Mouse (Mus musculus) bone marrow macrophage, adult 2 months (primary cell): ENCODE results near the gene Rabep1. TPM values are rescaled to one million over a fixed set of nuclear protein-coding genes. Genes with fewer than 3 reads are reported as not detected.

Experiments
- H3K27ac ChIP-seq: 2 replicates; pipeline ENCODE4 v1.5.1; 2012; ENCODE audit warnings: low read depth, low read length; ENCODE audit not compliant: insufficient read depth
- H3K4me1 ChIP-seq: 2 replicates; pipeline ENCODE4 v1.6.1; 2012; ENCODE audit warnings: low read length; ENCODE audit not compliant: control insufficient read depth, insufficient read depth
- H3K4me3 ChIP-seq: 2 replicates; pipeline ENCODE4 v1.5.1; 2012; ENCODE audit warnings: mild to moderate bottlenecking, low read length, moderate library complexity; ENCODE audit not compliant: insufficient read depth
- CTCF ChIP-seq: IDR thresholded peaks from 2 replicates; pipeline ENCODE4 v1.5.1; 2012; ENCODE audit warnings: low read depth, mild to moderate bottlenecking, low read length, moderate library complexity
- POLR2A ChIP-seq: IDR thresholded peaks from 2 replicates; pipeline ENCODE4 v1.6.1; 2012; ENCODE audit warnings: mild to moderate bottlenecking, low read depth, low read length, borderline replicate concordance
- polyA plus RNA-seq: library from polyadenylated mRNA; stranded (reverse); fragments of >200 nt; gene quantifications from 2 replicates; pipeline ENCODE4 v1.2.4, GENCODE M21; 2012; ENCODE audit not compliant: missing spikeins, insufficient read depth, insufficient read length

Gene Rabep1
- polyA plus RNA-seq, 1 experiment: 51.8 TPM

GRCm38 (mm10) chr11:70969271-70969794, 124.8 kb downstream of the Rabep1 start:
- peak overlapping the region; percentile 97 for H3K4me3 ChIP-seq
- no peak for TF ChIP-seq POLR2A
- peak overlapping the region; percentile 75 for H3K27ac ChIP-seq
- peaks cover 11% of the 10 kb centered on the region for H3K4me1 ChIP-seq

GRCm38 (mm10) chr11:70969821-70970559, 125.4 kb downstream of the Rabep1 start, which contains the start of the genes Nup88 and Rpain:
Nup88 (minus strand) TSS chr11:70969973.
Rpain (plus strand) TSS chr11:70970213.
- TF ChIP-seq POLR2A: no peak
- TF ChIP-seq CTCF: no peak
- peak within 1 kb of the TSS; percentile 83 for H3K27ac ChIP-seq
- peaks cover 7% of the 10 kb centered on the region; the same call in 1 of the 2 replicates for H3K4me1 ChIP-seq
- H3K4me3 ChIP-seq: peak within 1 kb of the TSS; percentile 97

GRCm38 (mm10) chr11:70970560-70971540, 126.3 kb downstream of the Rabep1 start:
- Histone ChIP-seq H3K27ac (peak overlapping the region; percentile 83), H3K4me1 (peaks cover 7% of the 10 kb centered on the region; the same call in 1 of the 2 replicates), H3K4me3 (peak overlapping the region; percentile 91)
- TF ChIP-seq POLR2A (no peak), CTCF (no peak)

DNA sequence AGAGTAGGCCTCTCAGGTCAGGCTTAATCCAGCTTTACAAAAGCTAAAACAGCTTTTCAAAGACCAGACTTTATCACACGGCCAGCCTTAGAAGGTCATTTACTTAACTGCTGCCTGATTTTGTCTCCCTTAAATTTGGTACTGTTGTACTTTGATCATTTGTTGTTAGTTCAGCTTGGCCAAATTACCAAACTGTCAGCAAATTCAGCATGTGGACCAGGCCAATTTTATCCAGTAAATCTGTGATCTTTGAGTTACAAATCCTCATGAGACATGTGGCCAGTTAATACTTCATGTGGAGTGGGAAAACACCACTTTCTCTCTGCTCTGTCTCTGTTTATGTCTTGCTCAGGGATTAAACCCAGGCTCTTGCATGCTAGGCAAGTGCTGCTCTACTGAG, 128.0 kb downstream of the Rabep1 start:
- H3K4me1 ChIP-seq: peaks cover 7% of the 10 kb centered on the region; the same call in 1 of the 2 replicates
- H3K27ac ChIP-seq: no peak overlapping the region
- H3K4me3 ChIP-seq: no peak overlapping the region
- TF ChIP-seq CTCF (no peak), POLR2A (no peak)

- no peak overlapping the region for H3K27ac ChIP-seq
- TF ChIP-seq POLR2A: no peak
- TF ChIP-seq CTCF: no peak
- peaks cover 8% of the 10 kb centered on the region for H3K4me1 ChIP-seq
- H3K4me3 ChIP-seq: no peak overlapping the region
Measured at GRCm38 (mm10) chr11:70973947-70974346, 129.4 kb downstream of the Rabep1 start.

DNA sequence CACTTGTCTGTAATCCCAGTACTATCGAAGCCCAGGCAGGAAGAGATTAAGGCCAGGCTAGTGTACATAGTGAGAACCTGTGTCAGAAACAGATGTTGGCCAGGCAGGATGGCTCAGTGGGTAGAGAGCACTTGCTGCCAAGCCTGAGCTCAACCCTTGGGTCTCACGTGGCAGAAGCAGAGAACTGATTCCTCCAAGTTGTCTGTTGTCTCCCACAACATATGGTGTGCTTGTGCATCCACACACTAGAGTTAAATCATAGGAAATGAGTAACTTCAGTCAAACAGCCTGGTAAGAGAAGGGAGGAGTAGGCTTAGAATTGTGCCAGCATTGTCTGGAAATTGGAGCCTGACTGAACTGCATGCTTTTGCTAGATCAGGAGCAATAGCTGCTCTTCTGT, 130.6 kb downstream of the Rabep1 start:
- Histone ChIP-seq H3K4me3 (no peak overlapping the region), H3K4me1 (peaks cover 18% of the 10 kb centered on the region), H3K27ac (no peak overlapping the region)
- no peak for TF ChIP-seq CTCF
- no peak for TF ChIP-seq POLR2A

- Histone ChIP-seq H3K4me1 (peaks cover 26% of the 10 kb centered on the region), H3K27ac (no peak overlapping the region), H3K4me3 (no peak overlapping the region)
- no peak for TF ChIP-seq CTCF
- no peak for TF ChIP-seq POLR2A
Measured at GRCm38 (mm10) chr11:70977293-70977692, 132.7 kb downstream of the Rabep1 start.

DNA sequence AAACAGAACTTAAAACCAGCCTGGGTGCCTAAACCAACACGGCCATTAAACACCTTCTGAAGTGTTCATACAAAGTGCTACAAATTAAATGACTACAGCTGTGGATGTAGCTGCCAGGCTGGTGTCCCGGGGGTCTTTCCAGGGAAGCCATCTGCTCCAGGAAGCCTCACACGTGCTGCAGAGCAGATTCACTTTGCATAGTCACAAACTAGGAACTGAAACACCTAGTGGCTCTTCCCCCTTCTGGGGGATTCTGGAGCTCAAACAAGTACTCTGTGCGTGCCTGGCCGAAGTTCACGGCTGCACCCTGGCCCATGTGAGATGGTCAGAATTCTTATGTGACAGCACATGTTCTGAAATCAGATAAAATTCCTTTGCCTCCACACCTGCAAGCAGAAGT, 135.7 kb downstream of the Rabep1 start:
- peak overlapping the region; percentile 89; the same call in 1 of the 2 replicates for H3K4me3 ChIP-seq
- TF ChIP-seq POLR2A (no peak), CTCF (no peak)
- H3K4me1 ChIP-seq: peaks cover 26% of the 10 kb centered on the region
- H3K27ac ChIP-seq: no peak overlapping the region

DNA sequence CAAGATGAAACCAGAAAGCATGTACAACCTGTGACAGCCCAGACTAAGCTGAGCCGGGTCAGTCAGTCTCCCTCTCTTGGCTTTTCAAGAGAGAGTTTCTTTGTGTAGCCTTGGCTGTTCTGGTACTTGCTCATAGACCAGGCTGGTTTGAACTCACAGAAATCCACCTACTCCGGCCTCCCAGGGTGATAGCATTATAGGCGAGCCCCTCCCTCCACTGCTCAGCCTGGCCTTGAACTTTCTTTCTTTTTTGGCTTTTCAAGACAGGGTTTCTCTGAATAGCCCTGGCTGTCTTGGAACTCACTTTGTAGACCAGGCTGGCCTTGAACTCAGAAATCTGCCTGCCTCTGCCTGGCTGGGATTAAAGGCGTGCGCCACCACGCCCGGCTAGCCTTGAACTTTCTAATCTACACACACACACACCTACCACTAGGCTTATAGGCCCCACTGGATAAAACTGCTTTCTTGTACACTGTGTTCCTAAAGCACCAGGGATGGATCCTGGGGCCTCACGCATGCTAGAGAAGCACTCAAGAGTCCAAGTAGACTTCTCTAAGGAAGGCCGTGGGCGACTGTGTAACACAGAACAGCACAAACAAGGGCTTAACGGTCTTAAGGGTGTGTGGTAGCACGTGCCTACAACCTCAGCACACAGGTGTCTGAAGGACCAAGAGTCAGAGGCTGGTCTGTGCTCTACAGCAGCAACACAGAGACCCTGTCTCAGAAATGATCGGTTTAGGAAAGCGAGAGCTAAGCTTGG, 136.4 kb downstream of the Rabep1 start:
- TF ChIP-seq POLR2A: no peak
- no peak for TF ChIP-seq CTCF
- H3K4me3 ChIP-seq: peak overlapping the region; percentile 89
- H3K4me1 ChIP-seq: peaks cover 26% of the 10 kb centered on the region
- H3K27ac ChIP-seq: no peak overlapping the region
